Mouse (Mus musculus) spleen, adult 2 months (tissue): ENCODE measurements at regions not wholly inside any gene's neighbourhood (a gene's known extent, or its start where the extent isn't known, plus 50 kb on each side); places are given as distances from the start of the nearest gene placed in this dataset.

Source experiments
- DNase-seq, 2 experiments: peaks; one replicate each; pipeline versions ENCODE4 v3.0.0 to v3.0.0-alpha.2; 2012 to 2021; ENCODE audit warnings: low spot score in 2 of 2, low read depth in 1 of 2
- H3K27ac ChIP-seq: fragments of 200-500 bp; 2 replicates; pipeline ENCODE4 v1.5.1; 2012; ENCODE audit warnings: low read length, inconsistent platforms; ENCODE audit not compliant: insufficient read depth
- H3K27me3 ChIP-seq: fragments of 200-500 bp; 2 replicates; pipeline ENCODE4 v1.6.1; 2012; ENCODE audit warnings: mild to moderate bottlenecking, moderate library complexity, low read length, inconsistent platforms; ENCODE audit not compliant: control insufficient read depth, insufficient read depth
- H3K36me3 ChIP-seq: fragments of 200-500 bp; 2 replicates; pipeline ENCODE4 v1.6.1; 2012; ENCODE audit warnings: mild to moderate bottlenecking, low read length, inconsistent platforms; ENCODE audit not compliant: control insufficient read depth, insufficient read depth
- H3K4me1 ChIP-seq: fragments of 200-500 bp; 2 replicates; pipeline ENCODE4 v1.6.1; 2011; ENCODE audit warnings: inconsistent platforms; ENCODE audit not compliant: control insufficient read depth, insufficient read depth, insufficient read length
- H3K4me3 ChIP-seq: fragments of 200-500 bp; 2 replicates; pipeline ENCODE4 v1.5.1; 2011; ENCODE audit warnings: mild to moderate bottlenecking, inconsistent platforms; ENCODE audit not compliant: insufficient read depth, insufficient read length; ENCODE audit errors: extremely low read depth
- CTCF ChIP-seq: fragments of 200-500 bp; IDR thresholded peaks from 2 replicates; pipeline ENCODE4 v1.5.1; 2011; ENCODE audit warnings: mild to moderate bottlenecking, inconsistent platforms; ENCODE audit not compliant: insufficient read depth, insufficient read length, insufficient replicate concordance; ENCODE audit errors: extremely low read depth
- POLR2A ChIP-seq: fragments of 200-500 bp; IDR thresholded peaks from 2 replicates; pipeline ENCODE4 v1.6.1; 2011; ENCODE audit warnings: low read depth, low read length, inconsistent platforms
- WGBS: fragments of 180-500 bp; shearing (Covaris S2); methylation state at CpG from one replicate; pipeline ENCODE4 v1.1.7; 2018; 5-methylcytosine and 5-hydroxymethylcytosine counted together

DNA sequence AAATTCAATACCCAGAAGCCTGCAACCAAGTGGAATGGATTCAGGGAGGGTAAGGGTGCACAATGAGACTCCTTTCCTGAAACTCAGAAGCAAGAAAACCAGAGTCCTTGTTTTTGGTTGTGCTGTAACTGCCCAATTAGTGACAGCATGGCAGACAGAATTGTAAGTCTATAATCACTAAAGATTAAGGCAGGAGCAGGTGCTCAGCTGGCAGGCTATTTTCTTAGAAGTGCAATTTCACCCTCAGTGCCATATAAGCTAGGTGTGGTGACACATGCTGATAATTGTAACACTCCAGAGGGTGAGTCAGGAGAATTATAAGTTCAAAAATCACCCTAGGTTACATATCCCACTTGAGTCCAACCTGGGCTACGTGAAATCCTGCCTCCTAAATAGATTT, 714.2 kb upstream of the Nrsn1 start:
- no peak for DNase-seq
- H3K36me3 ChIP-seq = no peaks in the 10 kb centered on the region
- 82% methylated on average over 1 of the region's 1 CpGs for WGBS
- TF ChIP-seq CTCF (no peak), POLR2A (no peak)
- H3K27ac ChIP-seq = no peak overlapping the region
- H3K4me3 ChIP-seq = no peak overlapping the region
- H3K27me3 ChIP-seq = no peaks in the 10 kb centered on the region
- no peaks in the 10 kb centered on the region for H3K4me1 ChIP-seq

DNA sequence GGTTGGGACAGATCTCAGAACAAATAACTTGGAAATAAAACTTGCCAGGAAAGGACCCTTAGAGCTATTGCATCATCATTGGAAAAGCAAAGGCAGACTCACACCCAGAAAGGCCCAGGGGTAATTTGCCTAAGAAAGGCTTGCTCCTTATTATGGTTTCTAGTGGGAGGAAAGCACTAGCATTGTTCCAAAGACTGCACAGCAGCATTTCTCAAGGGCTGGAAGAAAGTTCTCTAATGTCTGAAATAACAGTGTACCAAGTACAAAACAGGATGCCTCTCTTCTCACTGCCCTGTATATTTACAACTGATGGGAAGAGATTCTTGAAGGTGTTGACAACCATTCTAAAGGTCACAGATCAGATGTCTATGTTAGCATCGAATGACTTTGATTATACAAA, 713.4 kb upstream of the Nrsn1 start:
- 77% methylated on average over 1 of the region's 1 CpGs for WGBS
- H3K27me3 ChIP-seq = no peaks in the 10 kb centered on the region
- no peaks in the 10 kb centered on the region for H3K4me1 ChIP-seq
- TF ChIP-seq CTCF = no peak
- TF ChIP-seq POLR2A = no peak
- H3K4me3 ChIP-seq = no peak overlapping the region
- H3K27ac ChIP-seq = no peak overlapping the region
- no peaks in the 10 kb centered on the region for H3K36me3 ChIP-seq
- no peak for DNase-seq

GRCm38 (mm10) chr13:25978648-25979047, 708.3 kb upstream of the Nrsn1 start:
- H3K36me3 ChIP-seq = no peaks in the 10 kb centered on the region
- WGBS = 84% methylated on average over 1 of the region's 1 CpGs
- DNase-seq = no peak

DNA sequence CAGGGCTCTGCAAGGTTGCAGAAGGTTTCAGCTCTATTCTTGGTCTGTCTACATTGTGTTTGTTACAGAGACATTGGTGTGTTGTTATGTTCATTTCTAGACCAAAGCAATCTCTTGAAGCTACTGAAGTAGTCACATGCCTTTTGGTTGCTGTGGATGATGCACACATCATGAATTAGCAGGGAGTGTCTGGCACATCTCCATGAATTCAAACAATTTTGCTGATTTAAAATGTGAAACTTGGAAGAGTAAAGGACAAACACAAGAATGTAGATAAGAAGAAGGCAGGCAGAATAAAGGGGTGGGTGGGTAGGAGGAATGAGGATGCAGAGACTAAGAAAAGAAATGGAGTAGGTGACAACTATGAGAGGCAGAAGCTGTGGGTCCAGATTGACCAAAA, 688.3 kb upstream of the Nrsn1 start:
- no peak overlapping the region for H3K27ac ChIP-seq
- H3K36me3 ChIP-seq = no peaks in the 10 kb centered on the region
- H3K4me3 ChIP-seq = no peak overlapping the region
- H3K27me3 ChIP-seq = no peaks in the 10 kb centered on the region
- DNase-seq = no peak
- no peak for TF ChIP-seq CTCF
- no peak for TF ChIP-seq POLR2A
- no peaks in the 10 kb centered on the region for H3K4me1 ChIP-seq

More at GRCm38 (mm10) chr13:25978648-25979047, 708.3 kb upstream of the Nrsn1 start:
- no peaks in the 10 kb centered on the region for H3K4me1 ChIP-seq
- TF ChIP-seq POLR2A (no peak), CTCF (no peak)
- no peak overlapping the region for H3K27ac ChIP-seq
- no peak overlapping the region for H3K4me3 ChIP-seq
- H3K27me3 ChIP-seq = no peaks in the 10 kb centered on the region

GRCm38 (mm10) chr13:25958153-25958466, 687.8 kb upstream of the Nrsn1 start:
- H3K27ac ChIP-seq = no peak overlapping the region
- TF ChIP-seq POLR2A (no peak), CTCF (no peak)
- H3K4me1 ChIP-seq = no peaks in the 10 kb centered on the region
- 87% methylated on average over 4 of the region's 4 CpGs for WGBS
- DNase-seq = no peak
- no peaks in the 10 kb centered on the region for H3K27me3 ChIP-seq
- H3K4me3 ChIP-seq = no peak overlapping the region
- H3K36me3 ChIP-seq = no peaks in the 10 kb centered on the region

DNA sequence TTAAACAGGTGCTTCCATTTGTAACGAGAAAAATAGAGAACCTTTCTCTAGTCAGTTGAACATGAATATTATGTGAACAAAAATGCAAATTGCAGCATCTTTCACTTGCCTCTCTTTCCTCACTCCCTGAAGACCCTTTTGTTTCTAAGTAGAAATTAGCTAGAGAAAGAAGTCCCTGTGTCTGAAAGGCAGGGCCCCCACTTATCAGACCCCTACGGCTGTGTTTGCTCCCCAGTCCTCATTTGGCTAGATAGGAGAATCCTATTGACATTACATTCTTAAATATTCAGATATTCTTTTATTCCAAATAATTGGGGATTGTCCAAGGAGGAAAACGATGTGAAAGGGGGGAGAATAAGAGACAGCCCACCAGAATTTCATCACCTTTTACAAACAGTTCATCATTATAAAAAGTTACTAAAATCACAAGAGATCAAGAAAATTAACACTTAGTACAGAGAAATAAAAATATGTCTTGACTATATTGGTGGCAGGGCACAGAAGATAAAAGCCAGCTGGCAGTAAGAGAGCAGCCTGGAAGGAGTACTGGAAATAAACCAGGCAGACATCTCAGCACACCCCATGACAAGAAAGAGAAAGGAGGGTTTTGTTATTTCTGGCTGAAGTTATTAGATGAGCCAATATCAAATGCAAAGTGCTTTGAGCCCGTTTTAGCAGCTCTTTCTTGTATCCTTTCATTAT, 687.3 kb upstream of the Nrsn1 start:
- WGBS = 77% methylated on average over 4 of the region's 4 CpGs
- Histone ChIP-seq H3K27ac (no peak overlapping the region), H3K27me3 (no peaks in the 10 kb centered on the region), H3K4me1 (no peaks in the 10 kb centered on the region), H3K36me3 (no peaks in the 10 kb centered on the region), H3K4me3 (no peak overlapping the region)
- TF ChIP-seq POLR2A = no peak
- DNase-seq = no peak

- no peaks in the 10 kb centered on the region for H3K4me1 ChIP-seq
- 76% methylated on average over 1 of the region's 1 CpGs for WGBS
- TF ChIP-seq POLR2A (no peak), CTCF (no peak)
- no peak overlapping the region for H3K27ac ChIP-seq
- H3K4me3 ChIP-seq = no peak overlapping the region
- no peaks in the 10 kb centered on the region for H3K27me3 ChIP-seq
- no peak for DNase-seq
- H3K36me3 ChIP-seq = no peaks in the 10 kb centered on the region
Measured at GRCm38 (mm10) chr13:25937631-25938030, 667.3 kb upstream of the Nrsn1 start.
